21 mouse cellular contexts compared by ENCODE assay signal in the genomic region with DNA sequence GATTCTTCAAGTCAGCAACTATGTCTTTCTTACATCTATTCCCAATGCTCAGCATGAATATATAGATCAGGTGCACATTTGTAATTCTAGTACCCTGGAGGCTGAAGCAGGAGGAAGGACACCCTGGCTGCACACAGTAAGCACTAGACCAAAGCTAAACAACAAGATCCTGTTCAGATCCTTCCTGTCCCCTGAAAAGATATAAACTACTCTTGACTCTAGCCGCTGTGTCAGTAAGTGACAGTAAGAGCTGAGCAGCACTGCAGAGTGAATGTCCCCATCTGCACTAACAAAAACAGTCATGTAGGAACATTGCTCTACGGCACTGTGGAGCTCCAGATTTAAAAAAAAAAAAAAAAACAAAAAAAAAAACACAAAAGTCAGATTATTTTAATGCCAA. TPM values are rescaled to one million over a fixed set of nuclear protein-coding genes. Genes with fewer than 3 reads are reported as not detected.
DNase-seq lines count a peak whose midpoint lies in the region; ATAC-seq lines count a peak whose summit lies in the region.
"Had no signal": no experiment of that assay in that cellular context is flagged by ENCODE, and none has a peak within 500 bp of the region (broad histone marks: within the 10 kb centered on the region; RNA-seq: fewer than 3 reads in every experiment).

No protein-coding gene starts in this region.

- H3K4me2 ChIP-seq in heart, embryonic 13.5 days = peak overlapping the region; percentile 72; the same call in 1 of the 2 replicates
- no peak overlapping the region for H3K4me2 ChIP-seq in kidney, embryonic 15.5 days
- no peak overlapping the region for H3K4me2 ChIP-seq in lung, embryonic 16.5 days (ENCODE audit: low read depth, low read length)
- H3K4me2 ChIP-seq in stomach, embryonic 15.5 days = no peak overlapping the region
- H3K4me2 ChIP-seq: forebrain, embryonic 15.5 days; hindbrain, embryonic 15.5 days; limb, embryonic 15.5 days; midbrain, embryonic 15.5 days; neural tube, embryonic 15.5 days had no signal

- H3K27ac ChIP-seq in heart, embryonic 13.5 days (replicated peaks) = peak overlapping the region; percentile 95
- peak overlapping the region; percentile 79 for H3K27ac ChIP-seq in kidney, embryonic 15.5 days
- peak overlapping the region; percentile 72 for H3K27ac ChIP-seq in lung, embryonic 16.5 days (ENCODE audit: low read length)
- peak overlapping the region; percentile 52; the same call in 1 of the 2 replicates for H3K27ac ChIP-seq in stomach, embryonic 15.5 days
- H3K27ac ChIP-seq: forebrain, embryonic 15.5 days; hindbrain, embryonic 15.5 days; midbrain, embryonic 15.5 days had no signal

- WGBS in heart, embryonic 13.5 days = 50% methylated on average over 2 of the region's 2 CpGs
- 39% methylated on average over 2 of the region's 2 CpGs for WGBS in kidney, embryonic 15.5 days
- WGBS in lung, embryonic 16.5 days = 50% methylated on average over 2 of the region's 2 CpGs
- 41% methylated on average over 2 of the region's 2 CpGs for WGBS in stomach, embryonic 15.5 days

- no peak for DNase-seq in heart, postnatal 36 days
- no peak for DNase-seq in kidney, adult 11 months
- no peak for DNase-seq in lung, postnatal 14 days
- DNase-seq: adrenal gland, postnatal 25 days; B cell, adult 2 months; cerebellum, adult 11 months; cerebellum, postnatal 14 days; gastrocnemius, postnatal 36 days; heart, postnatal 4 days; kidney, postnatal 10 days; spleen, adult 18-20 months had no signal

- intact Hi-C loops in heart, postnatal 36 days (cut with DNase I) = no loop called here

- H3K9me3 ChIP-seq in heart, embryonic 13.5 days = no peaks in the 10 kb centered on the region
- no peaks in the 10 kb centered on the region for H3K9me3 ChIP-seq in kidney, embryonic 15.5 days (replicated peaks)
- no peaks in the 10 kb centered on the region for H3K9me3 ChIP-seq in lung, embryonic 16.5 days (ENCODE audit: control insufficient read depth, low read length)
- H3K9me3 ChIP-seq in stomach, embryonic 15.5 days = no peaks in the 10 kb centered on the region
- H3K9me3 ChIP-seq: forebrain, embryonic 15.5 days; hindbrain, embryonic 15.5 days; limb, embryonic 15.5 days; midbrain, embryonic 15.5 days; neural tube, embryonic 15.5 days had no signal

- peaks cover 2% of the 10 kb centered on the region; the same call in 1 of the 2 replicates for H3K36me3 ChIP-seq in heart, embryonic 13.5 days
- no peaks in the 10 kb centered on the region for H3K36me3 ChIP-seq in kidney, embryonic 15.5 days
- no peaks in the 10 kb centered on the region for H3K36me3 ChIP-seq in lung, embryonic 16.5 days (ENCODE audit: control insufficient read depth, insufficient read depth, low read length)
- no peaks in the 10 kb centered on the region for H3K36me3 ChIP-seq in stomach, embryonic 15.5 days
- H3K36me3 ChIP-seq: forebrain, embryonic 15.5 days; hindbrain, embryonic 15.5 days; limb, embryonic 15.5 days; midbrain, embryonic 15.5 days; neural tube, embryonic 15.5 days had no signal

- ATAC-seq in heart, embryonic 13.5 days (ENCODE audit: extremely low read depth, insufficient number of reproducible peaks, low FRiP score, low TSS enrichment) = no peak
- ATAC-seq in kidney, embryonic 15.5 days (replicated peaks; ENCODE audit: low FRiP score) = no peak
- 0 out of 2 replicates have a peak, but pooled peaks have one; percentile 19 for ATAC-seq in lung, embryonic 16.5 days (ENCODE audit: low read depth)
- ATAC-seq in stomach, embryonic 15.5 days (ENCODE audit: insufficient read depth, low FRiP score, low read depth) = no peak
- ATAC-seq: forebrain, embryonic 15.5 days; midbrain, embryonic 15.5 days had no signal

- no peak overlapping the region for H3K4me3 ChIP-seq in heart, embryonic 13.5 days
- H3K4me3 ChIP-seq in kidney, embryonic 15.5 days (replicated peaks) = no peak overlapping the region
- no peak overlapping the region for H3K4me3 ChIP-seq in lung, embryonic 16.5 days (ENCODE audit: low read length)
- H3K4me3 ChIP-seq in stomach, embryonic 15.5 days (replicated peaks) = no peak overlapping the region
- H3K4me3 ChIP-seq: forebrain, embryonic 15.5 days; hindbrain, embryonic 15.5 days; limb, embryonic 15.5 days; midbrain, embryonic 15.5 days; neural tube, embryonic 15.5 days had no signal

- H3K4me1 ChIP-seq in heart, embryonic 13.5 days = peaks cover 74% of the 10 kb centered on the region
- peaks cover 46% of the 10 kb centered on the region for H3K4me1 ChIP-seq in kidney, embryonic 15.5 days
- peaks cover 30% of the 10 kb centered on the region for H3K4me1 ChIP-seq in lung, embryonic 16.5 days (replicated peaks; ENCODE audit: control insufficient read depth, insufficient read depth, low read length)
- H3K4me1 ChIP-seq in stomach, embryonic 15.5 days = peaks cover 20% of the 10 kb centered on the region; the same call in 1 of the 2 replicates

- H3K27me3 ChIP-seq in heart, embryonic 13.5 days (replicated peaks) = no peaks in the 10 kb centered on the region
- no peaks in the 10 kb centered on the region for H3K27me3 ChIP-seq in kidney, embryonic 15.5 days
- H3K27me3 ChIP-seq in lung, embryonic 16.5 days (ENCODE audit: control insufficient read depth, insufficient read depth, low read depth, low read length) = no peaks in the 10 kb centered on the region
- no peaks in the 10 kb centered on the region for H3K27me3 ChIP-seq in stomach, embryonic 15.5 days (replicated peaks)
- H3K27me3 ChIP-seq: forebrain, embryonic 15.5 days; hindbrain, embryonic 15.5 days; limb, embryonic 15.5 days; midbrain, embryonic 15.5 days; neural tube, embryonic 15.5 days had no signal

- no peak overlapping the region; the same call in 1 of the 2 replicates for H3K9ac ChIP-seq in heart, embryonic 13.5 days
- H3K9ac ChIP-seq in kidney, embryonic 15.5 days = no peak overlapping the region
- H3K9ac ChIP-seq in lung, embryonic 16.5 days (ENCODE audit: low read length) = no peak overlapping the region
- no peak overlapping the region for H3K9ac ChIP-seq in stomach, embryonic 15.5 days
- H3K9ac ChIP-seq: forebrain, embryonic 15.5 days; hindbrain, embryonic 15.5 days; limb, embryonic 15.5 days; midbrain, embryonic 15.5 days; neural tube, embryonic 15.5 days had no signal

RNA-seq across cellular contexts. Expression of gene Nfyc, which starts 13.4 kb away (rescaled TPM):
- 95.8 and 97.4 TPM in 2 replicates for polyA plus RNA-seq in heart, embryonic 13.5 days (2015; fragmentation: Nextera tagmentation; extraction: Ambion mirVana)
- total RNA-seq in heart, postnatal 36 days (2021) = 10 to 100 TPM; 54.8 to 63.6 TPM
- polyA plus RNA-seq in kidney, embryonic 15.5 days (2015; fragmentation: Nextera tagmentation; extraction: Ambion mirVana) = 112 and 115 TPM in 2 replicates
- 93.3 and 96.5 TPM in 2 replicates for polyA plus RNA-seq in lung, embryonic 16.5 days (2015; fragmentation: Nextera tagmentation; extraction: Ambion mirVana)
- polyA plus RNA-seq in stomach, embryonic 15.5 days (2015; fragmentation: Nextera tagmentation; extraction: Ambion mirVana) = 76.4 and 88.0 TPM in 2 replicates

RNA-seq across cellular contexts. Expression of gene Rims3, which starts 36.7 kb away (rescaled TPM):
- polyA plus RNA-seq in heart, embryonic 13.5 days (2015; fragmentation: Nextera tagmentation; extraction: Ambion mirVana) = 0.51 and 0.60 TPM in 2 replicates
- total RNA-seq in heart, postnatal 36 days (2021) = under 1 TPM; 0.06 to 0.08 TPM
- polyA plus RNA-seq in kidney, embryonic 15.5 days (2015; fragmentation: Nextera tagmentation; extraction: Ambion mirVana) = 0.54 and 1.2 TPM in 2 replicates
- 0.69 and 0.73 TPM in 2 replicates for polyA plus RNA-seq in lung, embryonic 16.5 days (2015; fragmentation: Nextera tagmentation; extraction: Ambion mirVana)
- 1.3 and 1.5 TPM in 2 replicates for polyA plus RNA-seq in stomach, embryonic 15.5 days (2015; fragmentation: Nextera tagmentation; extraction: Ambion mirVana)
- total RNA-seq: megakaryocyte-erythroid progenitor cell, adult 5-6 weeks had no signal
